Mouse (Mus musculus) stomach, postnatal 0 days (tissue): ENCODE measurements around the gene Cox19. TPM values are rescaled to one million over a fixed set of nuclear protein-coding genes. Genes with fewer than 3 reads are reported as not detected.

Source experiments
- ATAC-seq: fragments of 200-750 bp; cut with Nextera tagmentation; 2 replicates; pipeline ENCODE4 v1.8.0; 2017; ENCODE audit not compliant: low FRiP score, low TSS enrichment
- DNase-seq: peaks from one replicate; pipeline ENCODE4 v3.0.0-alpha.2; 2016; ENCODE audit warnings: low spot score
- H3K27ac ChIP-seq: fragments of 300-500 bp; sonication (generic); replicated peaks from 2 replicates; pipeline ENCODE4 v1.5.1; 2014; ENCODE audit warnings: mild to moderate bottlenecking, control low read depth
- H3K27me3 ChIP-seq: fragments of 300-500 bp; sonication (generic); 2 replicates; pipeline ENCODE4 v1.6.1; 2014; ENCODE audit warnings: low read length; ENCODE audit not compliant: control insufficient read depth, insufficient read depth
- H3K36me3 ChIP-seq: fragments of 300-500 bp; sonication (generic); 2 replicates; pipeline ENCODE4 v1.6.1; 2014; ENCODE audit warnings: low read length, mixed read lengths; ENCODE audit not compliant: control insufficient read depth, insufficient read depth
- H3K4me1 ChIP-seq: fragments of 300-500 bp; sonication (generic); replicated peaks from 2 replicates; pipeline ENCODE4 v1.6.1; 2014; ENCODE audit warnings: antibody characterized with exemption; ENCODE audit not compliant: control insufficient read depth, insufficient read depth
- H3K4me2 ChIP-seq: fragments of 300-500 bp; sonication (generic); replicated peaks from 2 replicates; pipeline ENCODE4 v1.6.1; 2014; ENCODE audit warnings: low read depth, mild to moderate bottlenecking, control low read depth, moderate library complexity
- H3K4me3 ChIP-seq: fragments of 300-500 bp; sonication (generic); 2 replicates; pipeline ENCODE4 v1.5.1; 2014; ENCODE audit warnings: low read depth, low read length, control low read depth
- H3K9ac ChIP-seq: fragments of 300-500 bp; sonication (generic); 2 replicates; pipeline ENCODE4 v1.6.1; 2014; ENCODE audit warnings: mild to moderate bottlenecking, low read length, control low read depth, mixed read lengths
- H3K9me3 ChIP-seq: fragments of 300-500 bp; sonication (generic); 2 replicates; pipeline ENCODE4 v1.6.1; 2016; ENCODE audit warnings: low read length; ENCODE audit not compliant: control insufficient read depth
- CTCF ChIP-seq: IDR thresholded peaks from 2 replicates; pipeline ENCODE4 v1.5.1; 2016; ENCODE audit warnings: antibody characterized with exemption, low read depth, mild to moderate bottlenecking, moderate library complexity
- EP300 ChIP-seq: optimal IDR thresholded peaks from 2 replicates; pipeline ENCODE3; 2016; ENCODE audit warnings: antibody characterized with exemption
- WGBS: fragments of 180-500 bp; shearing (Covaris S2); extraction: QIAGEN DNeasy Blood & Tissue Kit; methylation state at CpG from one replicate; pipeline ENCODE4 v1.1.7; 2014; 5-methylcytosine and 5-hydroxymethylcytosine counted together
- polyA plus RNA-seq: library from polyadenylated mRNA; unstranded; fragments of >200 nt; fragmentation: Nextera tagmentation; extraction: Ambion mirVana; gene quantifications from 2 replicates; pipeline ENCODE4 v1.2.1, GENCODE M21; 2015

Gene Cox19
- polyA plus RNA-seq, 1 experiment from 2014 or later: 114 TPM

DNA sequence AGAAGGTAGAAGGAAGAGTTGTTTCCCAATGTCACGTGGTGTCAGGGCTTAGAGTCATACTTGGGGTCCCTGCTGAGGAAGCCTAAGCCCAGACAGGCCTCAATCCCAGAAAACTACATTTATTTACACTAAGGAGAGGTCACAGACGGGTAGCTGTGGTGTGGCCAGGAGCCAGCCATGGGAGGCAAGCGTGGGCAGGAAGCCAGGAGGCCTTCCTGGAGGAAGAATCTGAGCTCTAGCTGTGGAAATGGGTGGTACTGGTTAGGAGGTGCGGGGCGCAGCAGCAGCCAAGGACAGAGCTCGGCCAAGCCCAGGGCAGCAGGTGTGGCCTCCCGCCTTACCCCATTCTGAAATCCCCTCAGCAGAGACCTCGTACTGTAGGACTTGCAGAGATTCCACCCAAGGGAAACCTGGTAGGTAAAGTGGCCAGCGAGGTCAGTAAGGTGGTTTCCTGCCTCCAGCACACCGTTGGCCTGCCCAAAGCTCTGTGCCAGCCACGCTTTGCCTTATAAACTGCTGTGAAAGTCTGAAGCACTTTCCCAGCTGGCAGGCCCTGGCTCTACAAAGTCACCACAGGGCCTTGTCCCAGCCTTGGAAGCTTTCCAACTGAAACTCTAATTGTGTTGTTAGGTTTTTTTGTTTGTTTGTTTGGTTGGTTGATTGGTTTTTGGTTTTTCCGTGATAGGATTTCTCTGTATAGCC, 36.1 kb downstream of the Cox19 start:
- H3K9ac ChIP-seq: no peak overlapping the region
- H3K4me3 ChIP-seq: no peak overlapping the region
- H3K4me1 ChIP-seq: peaks cover 5% of the 10 kb centered on the region; the same call in 1 of the 2 replicates
- TF ChIP-seq EP300 (no peak), CTCF (no peak)
- no peaks in the 10 kb centered on the region for H3K27me3 ChIP-seq
- ATAC-seq: no peak
- no peaks in the 10 kb centered on the region for H3K36me3 ChIP-seq
- no peaks in the 10 kb centered on the region for H3K9me3 ChIP-seq
- no peak overlapping the region for H3K4me2 ChIP-seq
- WGBS: 63% methylated on average over 12 of the region's 12 CpGs
- H3K27ac ChIP-seq: peak overlapping the region; percentile 24; the same call in 1 of the 2 replicates
- peak; percentile 62 for DNase-seq

DNA sequence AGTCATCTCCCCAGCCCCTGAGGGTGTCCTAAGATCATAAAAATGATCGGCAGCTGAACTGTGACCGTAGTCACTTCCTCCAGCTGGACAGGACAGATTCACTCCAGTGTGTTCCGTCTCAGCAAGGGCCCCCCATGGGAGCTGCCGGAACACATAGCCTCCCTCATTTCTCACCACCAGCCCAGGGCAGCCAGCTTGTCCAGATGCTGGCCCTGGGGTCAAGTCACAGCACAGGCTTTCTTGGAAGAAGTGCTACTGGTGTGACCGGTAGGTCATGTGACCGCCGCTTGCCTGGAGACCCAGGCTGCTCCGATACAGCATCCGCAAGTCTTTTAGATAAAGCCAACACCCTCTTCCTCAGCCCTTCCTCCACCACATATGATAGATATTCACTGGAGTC, 37.7 kb downstream of the Cox19 start:
- DNase-seq (no peak), ATAC-seq (no peak)
- Histone ChIP-seq H3K27me3 (no peaks in the 10 kb centered on the region), H3K9me3 (no peaks in the 10 kb centered on the region), H3K4me3 (no peak overlapping the region), H3K9ac (no peak overlapping the region), H3K36me3 (no peaks in the 10 kb centered on the region), H3K4me2 (no peak overlapping the region), H3K4me1 (peaks cover 5% of the 10 kb centered on the region; the same call in 1 of the 2 replicates), H3K27ac (no peak overlapping the region)
- no peak for TF ChIP-seq CTCF
- no peak for TF ChIP-seq EP300
- WGBS: 84% methylated on average over 9 of the region's 9 CpGs

DNA sequence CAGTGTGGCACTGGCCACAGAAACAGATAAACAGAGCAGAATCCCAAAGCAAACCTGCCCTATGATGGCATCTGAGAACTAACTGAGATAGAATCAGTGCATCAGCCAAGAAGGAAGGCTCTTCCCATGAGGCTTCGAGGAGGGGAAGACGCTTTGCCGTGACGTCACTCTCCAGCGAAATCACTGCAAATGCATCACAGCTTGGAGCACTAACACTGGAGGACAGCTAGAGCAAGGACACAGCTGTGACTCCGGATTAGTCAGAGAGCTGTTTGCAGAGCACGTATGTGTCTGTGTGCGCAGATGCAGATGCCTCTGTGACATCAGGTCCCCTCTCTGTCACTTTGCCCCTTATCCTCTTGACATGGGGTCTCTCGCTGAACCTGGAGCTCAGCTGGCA, 39.4 kb downstream of the Cox19 start:
- no peaks in the 10 kb centered on the region for H3K4me1 ChIP-seq
- H3K9me3 ChIP-seq: no peaks in the 10 kb centered on the region
- WGBS: 86% methylated on average over 9 of the region's 9 CpGs
- DNase-seq (no peak), ATAC-seq (no peak)
- H3K4me3 ChIP-seq: no peak overlapping the region
- H3K36me3 ChIP-seq: no peaks in the 10 kb centered on the region
- no peak overlapping the region for H3K9ac ChIP-seq
- H3K4me2 ChIP-seq: no peak overlapping the region
- TF ChIP-seq CTCF: no peak
- TF ChIP-seq EP300: no peak
- H3K27ac ChIP-seq: no peak overlapping the region
- no peaks in the 10 kb centered on the region for H3K27me3 ChIP-seq

DNA sequence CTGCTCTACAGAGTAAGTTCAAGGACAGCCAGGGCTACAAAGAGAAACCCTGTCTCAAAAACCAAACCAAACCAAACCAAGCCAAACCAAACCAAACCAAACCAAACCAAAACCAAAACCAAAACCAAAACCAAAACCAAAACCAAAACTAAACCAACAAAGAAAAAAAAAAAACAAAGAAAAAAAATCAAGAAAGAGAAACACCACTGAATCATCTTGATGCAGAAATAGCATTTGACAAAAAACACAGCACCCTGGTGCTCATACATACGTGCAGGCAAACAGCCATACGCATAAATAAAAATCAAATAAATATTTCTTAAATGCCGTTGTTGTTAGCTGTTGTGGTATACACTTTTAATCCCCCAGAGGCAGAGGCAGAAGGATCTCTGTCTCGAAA, 40.7 kb downstream of the Cox19 start:
- ATAC-seq (no peak), DNase-seq (no peak)
- no peak overlapping the region for H3K4me2 ChIP-seq
- H3K27me3 ChIP-seq: no peaks in the 10 kb centered on the region
- no peaks in the 10 kb centered on the region for H3K36me3 ChIP-seq
- TF ChIP-seq CTCF (no peak), EP300 (no peak)
- H3K9me3 ChIP-seq: no peaks in the 10 kb centered on the region
- no peak overlapping the region for H3K4me3 ChIP-seq
- no peaks in the 10 kb centered on the region for H3K4me1 ChIP-seq
- no peak overlapping the region for H3K9ac ChIP-seq
- 85% methylated on average over 4 of the region's 4 CpGs for WGBS
- H3K27ac ChIP-seq: no peak overlapping the region

DNA sequence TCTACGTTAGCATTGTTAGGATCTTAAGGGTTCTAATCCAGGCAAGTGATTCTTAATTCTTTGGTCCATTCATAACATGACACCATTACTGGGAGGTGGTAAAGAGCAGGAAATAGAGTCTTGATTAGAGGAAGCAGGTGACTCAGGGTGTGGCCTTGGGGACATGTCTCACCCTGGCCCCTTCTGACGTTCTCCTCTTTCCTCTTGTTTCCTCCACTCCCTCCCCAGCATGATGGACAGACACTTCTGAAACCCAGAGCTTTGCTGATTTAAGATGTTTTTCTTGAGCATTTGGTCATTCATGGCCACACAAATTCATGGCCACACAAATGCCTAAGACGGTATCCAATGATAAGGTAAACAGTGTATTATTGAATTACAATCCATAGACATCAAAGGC, 41.3 kb downstream of the Cox19 start:
- 53% methylated on average over 3 of the region's 3 CpGs for WGBS
- no peaks in the 10 kb centered on the region for H3K27me3 ChIP-seq
- no peak overlapping the region for H3K9ac ChIP-seq
- ATAC-seq (peak; percentile 66; the same call in 1 of the 2 replicates), DNase-seq (no peak)
- no peaks in the 10 kb centered on the region for H3K36me3 ChIP-seq
- H3K4me1 ChIP-seq: no peaks in the 10 kb centered on the region
- no peak overlapping the region for H3K4me3 ChIP-seq
- H3K4me2 ChIP-seq: no peak overlapping the region
- TF ChIP-seq EP300 (no peak), CTCF (no peak)
- no peak overlapping the region for H3K27ac ChIP-seq
- no peaks in the 10 kb centered on the region for H3K9me3 ChIP-seq

DNA sequence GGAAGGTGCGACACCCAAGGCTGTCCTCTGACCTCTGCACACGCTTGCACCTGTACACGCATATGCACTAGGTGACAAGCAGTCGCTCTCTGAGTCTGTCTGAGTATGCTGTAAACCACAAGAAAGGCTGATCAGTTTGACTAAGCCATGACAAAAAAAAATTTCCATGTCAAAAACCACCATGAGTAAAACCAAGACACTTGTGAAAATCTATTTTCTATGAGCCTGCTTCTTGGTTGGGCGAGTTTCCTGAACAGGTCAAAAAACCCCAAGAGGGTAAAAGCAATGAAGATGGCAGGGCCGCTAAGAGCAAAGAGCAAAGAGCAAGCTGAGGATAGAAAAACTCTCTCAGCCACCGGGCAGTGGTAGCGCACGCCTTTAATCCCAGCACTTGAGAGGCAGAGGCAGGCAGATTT, 47.6 kb downstream of the Cox19 start:
- Histone ChIP-seq H3K4me2 (no peak overlapping the region), H3K9me3 (no peaks in the 10 kb centered on the region), H3K4me1 (peaks cover 2% of the 10 kb centered on the region; the same call in 1 of the 2 replicates), H3K9ac (no peak overlapping the region), H3K27me3 (no peaks in the 10 kb centered on the region), H3K27ac (no peak overlapping the region), H3K36me3 (no peaks in the 10 kb centered on the region), H3K4me3 (no peak overlapping the region)
- TF ChIP-seq CTCF: no peak
- no peak for TF ChIP-seq EP300
- DNase-seq: no peak
- ATAC-seq: no peak
- WGBS: 87% methylated on average over 9 of the region's 9 CpGs
